8 mouse cellular contexts compared by ENCODE assay signal in the genomic region with DNA sequence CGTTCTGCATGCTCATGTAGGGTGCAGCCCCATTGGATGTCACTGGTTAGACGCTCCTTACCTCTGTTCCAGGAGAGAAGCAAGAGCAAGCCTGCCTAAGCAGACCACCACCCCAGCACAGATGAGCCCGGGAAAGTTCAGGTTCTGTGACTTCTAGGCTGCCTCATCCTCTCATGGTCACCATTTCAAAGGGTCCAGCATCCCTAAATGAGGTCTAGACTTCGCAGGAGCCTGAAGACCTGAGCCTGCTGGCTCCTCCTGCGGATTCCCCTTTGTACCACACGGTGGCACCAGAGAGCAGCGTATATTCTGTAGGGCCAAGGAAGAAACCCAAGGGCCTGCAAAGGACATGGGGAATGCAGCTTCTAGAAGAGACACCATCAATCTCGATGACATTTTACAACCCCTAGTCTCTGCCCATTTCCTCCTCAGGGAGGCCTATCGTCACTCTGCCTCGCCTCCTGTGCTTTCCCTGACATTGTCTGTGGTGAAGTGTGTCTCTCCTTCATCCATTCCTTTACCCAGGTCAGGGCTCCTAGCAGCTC. TPM values are rescaled to one million over a fixed set of nuclear protein-coding genes. Genes with fewer than 3 reads are reported as not detected.
DNase-seq lines count a peak whose midpoint lies in the region; ATAC-seq lines count a peak whose summit lies in the region.

No protein-coding gene starts in this region.

- no peaks in the 10 kb centered on the region for H3K9me3 ChIP-seq in intestine, embryonic 14.5 days (ENCODE audit: control insufficient read depth, low read length)
- no peaks in the 10 kb centered on the region for H3K9me3 ChIP-seq in midbrain, embryonic 10.5 days (replicated peaks)

- peak; percentile 54 to 86 for DNase-seq in adrenal gland, adult (ENCODE audit: inconsistent age in 2 of 2, low spot score in 1 of 2)
- DNase-seq in adrenal gland, postnatal 4 days (ENCODE audit: low spot score in 2 of 2) = no peak
- peak; percentile 66 to 71 for DNase-seq in cerebellum, postnatal 36 days
- DNase-seq in gastrocnemius, adult 8-10 months (ENCODE audit: low spot score in 2 of 2) = peak; percentile 15 to 32
- peak; percentile 85 for DNase-seq in intestine, embryonic 14.5 days (ENCODE audit: low spot score)
- peak; percentile 57 to 68 for DNase-seq in left cerebral cortex, postnatal 10 days (ENCODE audit: extremely low spot score in 1 of 2, low spot score in 2 of 2)
- DNase-seq in midbrain, embryonic 10.5 days (ENCODE audit: low spot score) = peak; percentile 74
- peak; percentile 49 to 54 for DNase-seq in right cerebral cortex, postnatal 36 days (ENCODE audit: low spot score in 2 of 2)

- no peak overlapping the region for H3K27ac ChIP-seq in intestine, embryonic 14.5 days (ENCODE audit: low read depth)
- H3K27ac ChIP-seq in midbrain, embryonic 10.5 days (replicated peaks) = no peak overlapping the region

- no peaks in the 10 kb centered on the region for H3K36me3 ChIP-seq in intestine, embryonic 14.5 days (ENCODE audit: control insufficient read depth, insufficient read depth, low read length)
- peaks cover 13% of the 10 kb centered on the region for H3K36me3 ChIP-seq in midbrain, embryonic 10.5 days

- WGBS in intestine, embryonic 14.5 days = 17% methylated on average over 10 of the region's 10 CpGs
- WGBS in midbrain, embryonic 10.5 days = 28% methylated on average over 10 of the region's 10 CpGs

- peak; percentile 72 for ATAC-seq in intestine, embryonic 14.5 days (replicated peaks; ENCODE audit: low FRiP score, low TSS enrichment, low read depth)

- H3K4me3 ChIP-seq in intestine, embryonic 14.5 days (ENCODE audit: low read depth, low read length) = no peak overlapping the region
- no peak overlapping the region for H3K4me3 ChIP-seq in midbrain, embryonic 10.5 days

- H3K4me1 ChIP-seq in intestine, embryonic 14.5 days (replicated peaks; ENCODE audit: control insufficient read depth, insufficient read depth, low read length) = no peaks in the 10 kb centered on the region
- H3K4me1 ChIP-seq in midbrain, embryonic 10.5 days = 0 out of 2 replicates have a peak, but pooled peaks cover 3% of the 10 kb centered on the region

- intact Hi-C loops in left cerebral cortex, postnatal 10 days (cut with DNase I) = loop anchor here (10.0 kb wide), 2 partner anchors 745 to 885 kb away; a partner anchor contains a TSS

- no peak overlapping the region for H3K9ac ChIP-seq in intestine, embryonic 14.5 days (ENCODE audit: low read length)

- no peak overlapping the region for H3K4me2 ChIP-seq in intestine, embryonic 14.5 days (ENCODE audit: low read length)

- H3K27me3 ChIP-seq in intestine, embryonic 14.5 days (replicated peaks; ENCODE audit: control insufficient read depth, insufficient read depth, low read length) = no peaks in the 10 kb centered on the region
- H3K27me3 ChIP-seq in midbrain, embryonic 10.5 days (ENCODE audit: low read depth, poor library complexity, severe bottlenecking) = no peaks in the 10 kb centered on the region

RNA-seq across cellular contexts. Expression of a gene that starts 28.0 kb away (rescaled TPM):
- not detected for total RNA-seq in adrenal gland, postnatal 4 days (2021)
- not detected for total RNA-seq in gastrocnemius, adult 8-10 months (2022)
- polyA plus RNA-seq in intestine, embryonic 14.5 days (2014; fragmentation: Nextera tagmentation; extraction: Ambion mirVana) = not detected in 2 replicates
- total RNA-seq in left cerebral cortex, postnatal 10 days (2021) = not detected
- polyA plus RNA-seq in midbrain, embryonic 10.5 days (2016; fragmentation: Nextera tagmentation; extraction: Ambion mirVana) = not detected in 2 replicates

RNA-seq across cellular contexts. Expression of a gene that starts 35.6 kb away (rescaled TPM):
- 10 to 100 TPM; 17.6 to 18.1 TPM for total RNA-seq in adrenal gland, postnatal 4 days (2021)
- 1 to 10 TPM; 3.1 to 4.9 (median 3.6) TPM for total RNA-seq in gastrocnemius, adult 8-10 months (2022)
- polyA plus RNA-seq in intestine, embryonic 14.5 days (2014; fragmentation: Nextera tagmentation; extraction: Ambion mirVana) = 11.4 and 12.0 TPM in 2 replicates
- 10 to 100 TPM in 1 of 2 experiments, 1 to 10 TPM in 1; 10.0 to 10.6 TPM for total RNA-seq in left cerebral cortex, postnatal 10 days (2021)
- 10.1 and 13.1 TPM in 2 replicates for polyA plus RNA-seq in midbrain, embryonic 10.5 days (2016; fragmentation: Nextera tagmentation; extraction: Ambion mirVana)

Comparison
In these comparisons a context has a peak if more than half of its experiments do, and no peak if none do; other contexts are left out.
1. DNase-seq: peak in adrenal gland, adult (2 of 2), cerebellum, postnatal 36 days (2 of 2), gastrocnemius, adult 8-10 months (2 of 2), intestine, embryonic 14.5 days (single experiment), left cerebral cortex, postnatal 10 days (2 of 2), midbrain, embryonic 10.5 days (single experiment) and right cerebral cortex, postnatal 36 days (2 of 2); none in adrenal gland, postnatal 4 days (0 of 2).